Mouse (Mus musculus) lung, postnatal 0 days (tissue): ENCODE data around the gene Has3.

Experiments used
- CTCF ChIP-seq: IDR thresholded peaks from 2 replicates; pipeline ENCODE4 v1.5.1; 2016; ENCODE audit warnings: antibody characterized with exemption, mild to moderate bottlenecking
- EP300 ChIP-seq: IDR thresholded peaks from 2 replicates; pipeline ENCODE4 v1.6.1; 2016; ENCODE audit warnings: antibody characterized with exemption, mild to moderate bottlenecking, control low read depth

GRCm38 (mm10) chr8:106929921-106930320 is 59.9 kb downstream of the Has3 start:
- no peak for TF ChIP-seq CTCF
- no peak for TF ChIP-seq EP300
